Mouse (Mus musculus) adrenal gland, postnatal 4 days (tissue): ENCODE data around the gene Hoxc8. TPM values are rescaled to one million over a fixed set of nuclear protein-coding genes. Genes with fewer than 3 reads are reported as not detected.

Experiments used
- DNase-seq, 2 experiments: peaks; one replicate each; pipeline ENCODE4 v3.0.0; 2021 to 2022; ENCODE audit warnings: low spot score in 2 of 2, mixed read lengths in 2 of 2
- total RNA-seq, 2 experiments: library from RNA; stranded (reverse); gene quantifications; 2 replicates each; pipeline ENCODE4 v1.2.3; 2021

Hoxc8 gene
- total RNA-seq, 2 experiments from 2014 or later = 22.2 to 22.7 TPM

DNA sequence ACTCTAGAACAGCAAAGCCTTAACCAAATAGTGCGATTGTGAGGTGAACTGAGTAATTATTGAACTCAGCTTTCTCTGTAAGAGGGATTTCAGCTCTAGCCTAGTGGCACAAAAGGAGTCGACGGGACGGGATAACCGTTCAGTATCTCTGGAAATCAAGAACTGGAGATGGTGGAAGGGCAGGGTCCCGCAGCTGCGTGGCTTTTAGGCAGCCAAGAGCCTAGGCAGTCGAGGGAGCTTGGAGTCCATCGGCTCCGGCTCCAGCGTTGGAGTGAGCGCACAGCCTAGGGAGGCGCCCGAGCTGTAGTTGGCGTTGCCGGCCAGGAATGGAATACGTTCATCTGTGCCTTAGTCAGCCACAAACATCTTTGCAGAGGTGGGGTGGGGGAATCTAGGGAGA, 14.9 kb downstream of the Hoxc8 start:
- no peak for DNase-seq

DNA sequence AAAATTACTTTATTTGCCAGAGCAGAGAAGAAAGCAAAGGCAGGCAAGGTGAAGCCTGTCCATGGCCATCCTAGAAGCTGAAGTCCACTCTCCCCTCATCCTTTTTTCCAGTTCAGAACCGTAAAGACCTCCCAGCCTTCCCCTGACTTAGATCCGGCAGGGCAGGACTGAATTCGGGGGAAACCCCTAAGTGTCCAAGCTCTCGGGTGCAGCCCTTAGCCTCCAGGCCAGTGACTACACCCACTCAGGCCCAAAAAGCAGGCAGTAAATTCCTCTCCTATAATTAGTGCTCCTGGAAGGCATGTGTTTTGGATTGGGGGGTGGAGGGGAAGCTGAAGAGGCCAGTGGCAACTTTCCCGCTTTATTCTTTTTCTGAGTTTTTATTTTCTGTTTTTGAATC, 15.4 kb downstream of the Hoxc8 start:
- no peak for DNase-seq

DNA sequence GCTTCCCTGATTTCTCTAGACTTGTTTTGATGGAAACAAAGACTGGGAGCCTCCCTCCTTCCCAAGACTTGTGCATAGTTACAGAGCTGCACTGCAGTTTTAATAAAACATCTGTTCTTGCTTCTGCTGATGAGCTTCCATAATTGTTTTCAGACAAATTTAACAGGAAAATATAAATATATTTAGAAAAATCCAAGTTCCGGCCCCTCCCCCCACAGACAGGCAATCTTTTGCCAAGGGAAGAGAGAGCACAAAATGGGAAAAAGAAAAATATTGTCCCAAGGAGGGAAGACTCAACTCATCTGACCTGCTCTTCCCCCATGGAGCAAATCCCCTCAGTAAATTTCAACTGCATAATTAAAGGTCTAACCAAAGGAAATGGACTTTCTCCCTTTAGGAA, 15.9 kb downstream of the Hoxc8 start:
- no peak for DNase-seq

DNA sequence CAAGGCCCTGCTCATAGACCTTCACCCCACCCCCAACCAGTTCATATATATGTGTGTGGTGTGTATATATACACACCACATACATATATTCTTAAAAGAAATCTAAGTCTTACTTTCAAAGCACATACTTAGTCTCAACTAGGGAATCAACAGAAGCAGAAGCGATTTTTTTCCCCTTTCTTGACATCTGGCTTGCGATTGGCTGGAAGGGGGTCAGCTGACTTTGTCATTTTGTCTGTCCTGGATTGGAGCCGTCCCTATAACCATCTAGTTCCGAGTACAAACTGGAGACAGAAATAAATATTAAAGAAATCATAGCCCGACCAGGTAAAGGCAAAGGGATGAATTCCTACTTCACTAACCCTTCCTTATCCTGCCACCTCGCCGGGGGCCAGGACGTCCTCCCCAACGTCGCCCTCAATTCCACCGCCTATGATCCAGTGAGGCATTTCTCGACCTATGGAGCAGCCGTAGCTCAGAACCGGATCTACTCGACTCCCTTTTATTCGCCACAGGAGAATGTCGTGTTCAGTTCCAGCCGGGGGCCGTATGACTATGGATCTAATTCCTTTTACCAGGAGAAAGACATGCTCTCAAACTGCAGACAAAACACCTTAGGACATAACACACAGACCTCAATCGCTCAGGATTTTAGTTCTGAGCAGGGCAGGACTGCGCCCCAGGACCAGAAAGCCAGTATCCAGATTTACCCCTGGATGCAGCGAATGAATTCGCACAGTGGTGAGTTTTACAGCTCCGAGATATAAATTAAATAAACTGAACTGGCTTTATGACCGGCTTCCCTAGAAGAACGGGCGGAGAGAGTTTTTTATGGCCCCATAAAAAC, 19.1 kb downstream of the Hoxc8 start:
- DNase-seq = no peak

DNA sequence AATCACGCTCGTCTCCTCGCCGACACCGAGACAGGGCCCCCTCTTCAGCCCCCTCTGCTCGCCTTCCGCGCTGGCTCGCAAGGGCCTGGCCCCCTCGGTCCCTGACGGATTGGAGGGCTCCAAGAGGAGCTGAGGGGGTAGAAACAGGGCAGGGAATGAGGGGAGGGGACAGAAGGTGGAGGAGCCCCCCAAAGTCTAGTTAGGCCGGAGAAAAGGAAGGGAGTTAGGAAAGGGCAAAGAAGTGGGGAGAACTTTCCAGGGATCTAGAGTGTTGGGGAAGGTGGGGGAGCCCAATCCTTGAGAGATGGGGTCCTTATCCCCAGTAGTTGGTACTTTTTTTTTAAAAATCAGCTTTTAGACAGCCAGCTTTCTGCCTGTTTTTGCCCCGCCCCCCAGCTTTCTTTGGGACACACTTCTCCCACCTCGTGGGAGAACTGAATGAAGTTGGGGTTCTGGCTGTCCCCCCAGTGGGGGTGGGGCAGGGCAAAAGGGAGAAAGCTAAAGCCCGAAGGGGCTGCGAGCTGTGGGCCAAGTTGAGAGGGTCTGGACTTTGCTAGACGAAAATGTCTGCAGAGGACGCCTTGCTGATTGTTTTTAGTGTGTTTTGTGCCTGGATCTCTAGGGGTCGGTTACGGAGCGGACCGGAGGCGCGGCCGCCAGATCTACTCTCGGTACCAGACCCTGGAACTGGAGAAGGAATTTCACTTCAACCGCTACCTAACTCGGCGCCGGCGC, 19.9 kb downstream of the Hoxc8 start:
- no peak for DNase-seq

DNA sequence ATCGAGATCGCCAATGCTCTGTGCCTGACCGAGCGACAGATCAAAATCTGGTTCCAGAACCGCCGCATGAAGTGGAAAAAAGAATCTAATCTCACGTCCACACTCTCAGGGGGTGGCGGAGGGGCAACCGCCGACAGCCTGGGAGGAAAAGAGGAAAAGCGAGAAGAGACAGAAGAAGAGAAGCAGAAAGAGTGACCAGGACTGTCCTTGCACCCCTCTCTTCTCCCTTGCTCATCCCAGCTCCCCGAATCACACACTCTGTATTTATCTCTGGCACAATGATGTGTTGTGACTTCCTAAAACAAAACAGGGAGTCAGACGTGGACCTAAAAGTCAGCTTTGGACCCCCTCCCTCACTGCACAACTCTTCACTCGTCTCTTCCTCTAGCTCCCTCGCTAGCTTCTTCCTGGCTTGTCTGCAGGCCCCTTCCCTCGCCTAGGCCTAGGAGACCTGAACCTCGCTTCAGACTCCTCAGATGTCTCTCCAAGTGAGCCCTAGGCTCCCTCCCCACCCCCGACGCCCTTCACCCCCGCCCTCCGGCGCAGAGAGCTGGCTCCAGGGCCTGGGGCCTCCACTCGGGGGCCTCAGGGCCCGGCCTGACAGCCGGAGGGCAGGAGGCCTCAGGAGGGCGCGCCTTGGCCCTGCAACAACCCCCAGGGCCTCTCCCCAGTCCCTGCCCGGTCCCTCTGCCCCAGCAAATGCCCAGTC, 20.6 kb downstream of the Hoxc8 start:
- no peak for DNase-seq

DNA sequence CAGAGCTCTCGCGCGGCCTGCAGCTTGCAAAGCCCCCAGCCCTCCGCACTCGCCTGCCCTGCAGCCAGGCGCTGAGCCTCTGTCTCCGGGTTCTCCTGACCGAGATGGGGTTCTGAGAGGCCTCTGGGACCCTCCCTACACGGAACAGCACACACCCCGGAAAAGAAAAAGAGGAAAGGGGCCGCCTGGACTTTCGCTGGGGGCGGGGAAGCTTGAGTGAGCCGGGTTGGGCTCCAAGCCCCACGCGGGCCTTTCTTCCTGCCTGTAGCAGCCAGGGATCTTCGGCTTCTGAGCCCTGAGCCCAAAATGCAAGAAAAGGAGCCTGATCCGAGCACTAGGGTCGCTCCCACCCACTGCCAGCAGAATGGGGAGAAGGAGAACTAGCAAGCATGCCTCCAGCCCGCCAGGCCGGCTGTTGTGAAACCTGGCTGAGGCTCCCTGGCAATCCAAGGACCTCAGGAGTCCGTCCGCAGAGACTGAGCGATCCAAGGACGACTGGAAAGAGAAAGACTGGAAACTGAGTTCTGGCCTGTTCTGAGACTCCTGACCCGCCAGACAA, 21.6 kb downstream of the Hoxc8 start:
- no peak for DNase-seq

DNA sequence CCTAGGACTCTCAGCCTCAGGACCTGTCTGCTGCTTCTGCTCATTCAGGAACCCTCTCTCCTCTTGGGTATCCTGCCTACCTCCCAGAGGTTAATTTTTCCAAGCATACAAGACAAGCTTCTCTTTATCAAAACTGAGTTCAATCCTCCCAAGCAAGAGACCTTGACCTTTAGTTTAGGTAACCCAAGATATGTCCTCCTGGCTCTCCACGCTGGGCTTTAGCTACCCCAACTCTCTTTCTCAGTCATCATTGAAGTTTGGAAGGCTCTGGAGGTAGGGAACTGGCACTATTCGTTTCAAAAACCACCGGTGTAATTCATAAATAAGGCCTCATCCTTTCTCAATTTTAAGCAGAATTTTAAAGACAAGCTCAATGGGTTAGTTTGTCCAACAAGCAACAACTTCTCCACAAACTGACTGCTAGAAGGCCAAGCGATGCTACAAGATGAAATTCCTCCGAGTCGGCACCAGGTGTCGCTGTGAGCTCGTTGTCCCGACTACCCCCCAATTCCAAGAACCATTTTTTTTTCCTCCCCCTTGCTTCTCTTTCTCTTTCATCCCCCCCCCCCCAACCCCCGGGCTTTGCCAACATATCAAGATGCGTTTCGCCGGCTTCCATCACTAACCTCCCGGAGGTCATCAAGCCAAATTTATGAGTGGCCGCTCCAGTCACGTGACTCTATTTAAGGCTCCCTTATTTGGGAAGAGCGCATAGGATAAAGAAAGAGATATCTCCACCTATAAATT, 23.0 kb downstream of the Hoxc8 start:
- no peak for DNase-seq

DNA sequence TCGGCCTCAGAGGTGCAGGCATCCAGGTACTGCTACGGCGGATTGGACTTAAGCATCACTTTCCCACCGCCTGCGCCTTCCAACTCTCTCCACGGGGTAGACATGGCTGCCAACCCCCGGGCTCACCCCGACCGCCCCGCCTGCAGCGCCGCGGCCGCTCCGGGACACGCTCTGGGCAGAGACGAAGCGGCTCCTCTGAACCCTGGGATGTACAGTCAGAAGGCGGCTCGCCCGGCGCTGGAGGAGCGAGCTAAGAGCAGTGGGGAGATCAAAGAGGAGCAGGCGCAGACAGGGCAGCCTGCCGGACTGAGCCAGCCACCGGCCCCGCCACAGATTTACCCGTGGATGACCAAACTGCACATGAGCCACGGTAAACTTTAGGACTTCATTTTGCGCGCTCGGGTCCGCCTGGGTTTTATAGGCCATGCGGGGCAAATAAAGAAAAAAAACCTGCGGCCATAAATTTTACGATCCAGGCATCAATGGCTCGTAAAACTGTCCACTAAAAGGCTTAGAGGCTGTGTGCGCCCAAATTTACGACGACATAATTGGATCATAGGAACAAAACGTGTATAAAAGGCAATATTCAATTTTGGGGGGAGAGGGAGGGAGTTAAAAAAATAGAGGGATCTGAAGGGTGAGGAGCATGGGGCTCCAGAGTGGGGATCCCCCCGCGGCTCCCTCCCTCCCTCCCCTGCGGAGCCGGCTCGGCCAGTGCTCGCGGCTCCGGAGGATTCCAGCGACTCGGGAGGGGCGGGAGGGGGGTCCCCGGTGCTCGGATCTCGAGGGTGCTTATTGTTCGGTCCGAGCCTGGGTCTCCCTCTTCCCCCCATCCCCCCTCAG, 24.0 kb downstream of the Hoxc8 start:
- no peak for DNase-seq

DNA sequence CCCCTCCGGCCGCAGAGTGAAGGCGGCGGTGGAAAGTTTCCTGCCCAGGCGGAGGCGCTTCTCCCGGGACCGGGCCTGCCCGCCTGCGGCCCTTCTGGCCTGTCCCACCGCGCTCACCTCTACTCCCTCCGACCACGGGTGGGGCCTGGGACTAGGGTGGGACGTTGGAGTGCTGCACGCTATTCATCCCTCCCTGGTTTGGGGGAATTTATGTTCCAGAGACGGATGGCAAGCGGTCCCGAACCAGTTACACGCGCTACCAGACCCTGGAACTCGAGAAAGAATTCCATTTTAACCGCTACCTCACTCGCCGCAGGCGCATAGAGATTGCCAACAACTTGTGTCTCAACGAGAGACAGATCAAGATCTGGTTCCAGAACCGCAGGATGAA, 24.6 kb downstream of the Hoxc8 start:
- no peak for DNase-seq

DNA sequence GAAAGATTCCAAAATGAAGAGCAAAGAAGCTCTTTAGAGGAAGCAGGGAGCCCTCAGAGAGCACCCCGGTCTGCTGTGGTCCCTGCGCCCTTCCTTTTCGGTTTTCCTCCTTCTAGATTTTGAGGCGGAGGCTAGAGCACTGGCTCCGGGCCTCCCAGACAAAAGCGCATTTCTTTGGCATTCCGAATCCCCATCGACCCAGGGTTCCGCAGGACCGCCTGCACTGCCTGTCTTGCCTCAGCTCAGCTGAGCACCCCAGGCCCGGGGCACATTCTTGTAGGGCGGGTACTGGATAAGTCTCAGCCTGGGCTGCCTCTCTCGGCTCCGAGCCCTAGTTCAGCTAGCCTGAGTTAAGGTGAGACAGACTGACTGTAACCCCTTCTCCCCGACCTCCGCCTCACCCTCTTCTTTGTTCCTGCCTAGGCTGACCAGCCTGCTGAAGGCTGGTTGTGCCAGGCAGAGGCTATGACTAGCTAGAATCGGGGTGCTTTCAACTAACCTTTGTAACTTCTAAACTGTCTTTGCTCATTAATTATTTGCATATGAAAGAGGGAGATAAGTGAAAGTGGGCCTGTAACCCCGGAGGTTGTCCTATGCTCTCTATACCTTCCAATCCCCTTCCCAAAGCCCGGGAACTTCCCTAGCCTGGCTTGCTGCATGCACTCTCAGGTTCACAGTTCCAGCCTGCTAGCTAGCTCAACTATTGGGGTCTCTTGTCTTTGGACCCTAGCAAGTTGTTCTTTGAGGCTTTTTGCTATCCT, 25.2 kb downstream of the Hoxc8 start:
- DNase-seq = no peak

DNA sequence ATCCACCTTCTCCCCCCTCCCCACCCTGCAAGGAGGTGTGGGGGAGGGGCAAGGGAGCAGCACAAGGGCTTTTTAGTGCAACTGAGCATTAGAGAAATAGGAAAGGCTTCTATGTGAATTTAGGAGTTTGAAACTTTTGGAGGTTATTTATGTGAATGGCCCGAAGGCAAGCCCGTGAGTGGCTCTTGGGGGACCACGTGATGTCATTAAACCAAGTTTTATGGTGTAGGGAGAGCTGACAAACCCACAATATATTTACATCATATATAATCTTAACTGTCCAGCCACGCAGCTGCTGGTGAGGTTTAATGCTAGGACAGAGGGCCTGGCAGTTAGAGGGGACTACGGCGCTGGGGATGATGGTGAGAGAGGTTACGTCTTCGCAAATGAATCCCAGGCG, 28.2 kb downstream of the Hoxc8 start, which contains the start of gene Hoxc4:
TSS of gene Hoxc4 (plus strand) at position 299 of the 400 bp plus-strand sequence.
- no peak for DNase-seq

DNA sequence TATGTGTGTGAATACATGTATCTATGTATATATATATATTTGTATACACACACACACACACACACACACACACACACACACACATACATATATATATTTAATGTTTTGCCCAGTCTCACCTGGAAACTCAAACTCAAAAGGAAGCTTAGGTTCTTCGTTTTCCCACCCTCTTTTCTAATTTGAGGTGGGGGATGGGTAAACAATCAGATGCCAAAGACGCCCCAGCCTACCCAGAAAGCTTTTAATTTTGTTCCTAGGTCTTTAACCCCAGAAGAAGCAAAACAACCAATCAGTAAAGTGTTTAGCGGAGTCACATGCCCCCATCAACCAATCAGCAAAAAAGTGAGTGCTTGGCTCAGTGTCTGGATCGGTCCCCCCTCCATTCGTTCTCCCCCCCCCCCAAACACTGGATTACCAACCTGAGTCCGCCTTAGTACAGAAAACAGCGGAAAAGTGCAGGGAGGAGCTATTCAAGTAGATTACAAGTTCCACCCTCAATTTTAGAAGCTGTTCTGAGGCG, 30.6 kb downstream of the Hoxc8 start:
- no peak for DNase-seq

DNA sequence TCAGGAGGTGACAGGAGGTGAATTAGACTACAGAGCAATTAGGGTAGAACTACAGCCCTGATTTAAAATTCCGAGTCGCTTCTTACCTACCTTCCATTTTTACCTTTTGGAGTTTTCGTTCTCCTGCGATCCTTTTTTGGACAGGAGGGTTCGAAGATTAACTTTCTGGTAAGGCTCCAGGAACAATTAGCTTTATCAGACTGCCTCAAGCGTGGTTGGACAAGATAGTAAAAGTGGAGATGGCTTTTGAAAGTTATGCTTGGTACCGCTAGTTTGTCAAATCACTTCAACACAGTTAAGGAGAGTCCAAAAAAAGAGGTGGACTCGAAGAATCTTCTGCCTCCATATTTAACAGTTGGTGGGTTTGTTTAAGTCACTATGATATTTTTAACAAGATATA, 31.1 kb downstream of the Hoxc8 start:
- no peak for DNase-seq

DNA sequence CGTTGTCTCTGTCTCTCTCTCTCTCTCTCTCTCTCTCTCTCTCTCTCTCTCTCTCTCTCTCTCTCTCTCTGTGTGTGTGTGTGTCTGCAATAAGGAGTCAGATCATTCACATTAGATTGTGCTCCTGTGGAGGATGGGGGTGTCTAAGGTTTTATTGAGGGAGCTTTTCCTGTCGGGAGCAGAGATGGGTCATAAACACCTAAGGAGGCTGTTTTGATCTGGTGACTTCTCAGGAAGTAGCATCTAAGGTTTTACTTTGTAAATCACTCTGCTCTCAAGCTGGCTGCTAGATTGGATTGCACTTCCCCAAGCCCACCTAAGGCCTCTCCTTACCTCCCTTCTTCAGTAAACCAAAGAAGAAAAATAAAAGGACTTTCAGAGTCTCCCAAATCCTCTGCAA, 33.7 kb downstream of the Hoxc8 start:
- DNase-seq = no peak

DNA sequence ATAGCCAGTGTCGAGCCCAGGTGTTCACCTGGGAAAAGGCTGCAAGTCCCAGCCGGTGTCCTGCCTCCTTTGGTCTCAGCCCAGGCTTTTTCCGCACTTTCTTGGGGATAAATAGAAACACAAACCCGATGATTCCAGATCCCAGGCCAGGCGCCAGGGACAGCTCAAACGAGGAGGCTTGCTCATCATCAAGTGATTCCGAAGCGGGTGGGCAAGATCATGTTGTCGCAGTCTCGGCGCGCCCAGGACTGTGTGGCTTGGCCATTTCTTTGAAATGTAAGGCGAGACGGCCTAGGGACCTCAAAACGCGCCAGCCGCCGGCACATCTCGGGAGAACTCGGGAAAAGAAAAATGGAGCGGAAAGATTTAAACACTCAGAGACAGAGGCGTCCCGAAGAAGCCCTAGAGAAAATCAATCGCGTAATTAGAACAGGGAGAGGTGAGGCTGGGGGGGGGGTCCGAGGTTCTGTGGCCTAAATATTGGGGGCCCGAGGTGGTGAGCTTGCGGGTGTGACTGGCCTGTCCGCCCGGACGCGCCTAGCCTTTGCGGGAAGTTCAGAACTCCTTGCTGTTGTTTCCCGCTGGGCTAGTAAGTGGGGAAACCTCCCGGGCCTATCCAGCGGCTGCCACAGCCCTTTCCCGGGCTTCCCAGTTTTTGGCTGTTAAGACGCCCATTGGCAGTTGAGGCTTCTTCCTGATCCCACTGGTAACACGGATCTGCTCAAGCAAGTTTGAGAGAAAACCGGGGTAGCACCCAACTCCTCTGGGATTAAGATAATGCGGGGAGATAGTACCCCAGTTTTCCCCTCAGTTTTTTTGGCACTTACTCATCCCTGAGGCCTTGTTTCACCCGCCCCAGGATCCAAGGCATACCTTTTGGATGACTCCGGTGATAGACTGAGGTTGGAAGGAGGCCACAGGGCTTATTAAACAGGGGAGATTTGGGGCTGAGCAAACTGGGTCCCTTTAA, 37.1 kb downstream of the Hoxc8 start:
- DNase-seq = no peak

DNA sequence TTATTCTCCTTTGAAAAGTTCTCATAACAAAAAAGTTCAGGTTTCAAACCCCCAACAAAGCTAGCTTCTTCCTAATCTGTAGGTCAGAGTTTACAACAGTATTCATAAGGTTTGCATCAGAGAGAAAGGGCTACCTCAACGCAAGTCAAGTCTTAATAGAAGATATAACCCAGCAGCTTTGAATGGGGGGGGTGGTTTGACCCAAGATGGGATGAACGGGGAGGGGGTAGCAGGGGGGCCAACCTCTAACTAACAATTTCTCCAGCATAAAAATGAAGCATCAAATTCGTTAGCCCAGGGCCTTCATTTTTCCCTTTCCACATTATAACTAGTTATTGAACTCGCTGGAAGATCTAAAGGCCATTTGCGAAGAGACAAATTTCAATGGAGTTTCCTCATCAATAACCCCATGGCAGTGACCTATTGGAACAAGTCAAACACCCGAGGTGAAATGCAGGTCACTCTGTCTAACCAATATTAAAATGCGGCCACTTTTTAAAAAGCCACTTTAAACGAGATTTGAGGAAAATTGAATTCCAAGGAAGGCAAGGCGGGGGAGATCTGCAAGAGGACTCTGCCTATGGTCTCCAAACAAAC, 38.6 kb downstream of the Hoxc8 start:
- DNase-seq = no peak
